Mouse (Mus musculus): ENCODE measurements around the gene Zdhhc22.

DNA sequence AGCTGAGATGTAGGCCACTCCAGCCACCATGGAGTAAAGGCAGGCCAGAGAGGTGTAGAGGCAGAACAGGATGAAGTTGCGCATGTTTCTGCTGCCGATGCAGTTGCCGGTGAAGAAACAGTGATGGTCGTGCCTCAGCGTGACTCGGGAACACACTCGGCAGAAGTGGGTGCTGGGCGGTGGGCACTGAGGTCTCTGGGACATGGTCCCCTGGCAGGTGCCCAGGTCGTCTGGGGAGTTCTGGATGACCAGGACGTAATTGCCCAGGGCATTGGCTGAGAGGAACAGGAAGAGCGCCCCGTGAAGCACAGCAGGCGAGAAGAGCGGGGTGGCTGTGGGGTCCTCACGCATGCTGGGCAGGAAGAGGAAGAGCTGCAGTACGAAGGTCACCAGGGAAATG lies 2.0 kb downstream of the Zdhhc22 start:
- no peak for TF ChIP-seq CTCF (IDR thresholded peaks at IDR 0.05; ENCODE audit: control insufficient read depth, insufficient read depth, low read length)
- TF ChIP-seq POLR2A (IDR thresholded peaks at IDR 0.05; ENCODE audit: borderline replicate concordance, control insufficient read depth, low read depth, low read length), result no peak

Measured in bone marrow, adult 2 months (tissue).